Mouse (Mus musculus): ENCODE measurements around the gene Ipo11.
A peak's percentile ranks its signal among the peaks of the same experiment; 100 is the strongest.
"Not testable (repeated sequence)": the region's sequence is repeated elsewhere in the genome, so short reads cannot be mapped to it uniquely, and the experiment has no call there.

Ipo11 gene

GRCm38 (mm10) chr13:106936256-106937137 lies at the start of gene Ipo11:
Gene Ipo11, minus strand, starts transcription at chr13:106936958.
- peak; percentile 93 for DNase-seq (ENCODE audit: low read depth)

GRCm38 (mm10) chr13:106961496-106961895 lies 24.7 kb upstream of the Ipo11 start:
- no peak for DNase-seq (ENCODE audit: low read depth)

- no peak for DNase-seq (ENCODE audit: low read depth)
Measured at GRCm38 (mm10) chr13:106960557-106960956, 23.8 kb upstream of the Ipo11 start.

GRCm38 (mm10) chr13:106958286-106958685 lies 21.5 kb upstream of the Ipo11 start:
- no peak for DNase-seq (ENCODE audit: low read depth)

- DNase-seq (ENCODE audit: low read depth) = no peak
Measured at GRCm38 (mm10) chr13:106957554-106957953, 20.8 kb upstream of the Ipo11 start.

GRCm38 (mm10) chr13:106954880-106955279 lies 18.1 kb upstream of the Ipo11 start:
- DNase-seq (ENCODE audit: low read depth) = no peak

GRCm38 (mm10) chr13:106947583-106947982 lies 10.8 kb upstream of the Ipo11 start:
- no peak for DNase-seq (ENCODE audit: low read depth)

- peak; percentile 85 for DNase-seq (ENCODE audit: low read depth)
Measured at GRCm38 (mm10) chr13:106946594-106947540, 10.1 kb upstream of the Ipo11 start, which contains the start of gene Dimt1. Gene Dimt1, plus strand, starts transcription at chr13:106947127.

GRCm38 (mm10) chr13:106945518-106945917 lies 8.8 kb upstream of the Ipo11 start:
- DNase-seq (ENCODE audit: low read depth) = no peak

- DNase-seq (ENCODE audit: low read depth) = no peak
Measured at GRCm38 (mm10) chr13:106942721-106943120, 6.0 kb upstream of the Ipo11 start.

GRCm38 (mm10) chr13:106941211-106941976 lies 4.6 kb upstream of the Ipo11 start:
- no peak for DNase-seq (ENCODE audit: low read depth)

GRCm38 (mm10) chr13:106937138-106937472 lies 347 bp upstream of the Ipo11 start:
- no peak for DNase-seq (ENCODE audit: low read depth)

GRCm38 (mm10) chr13:106935871-106936255 lies 895 bp downstream of the Ipo11 start:
- no peak for DNase-seq (ENCODE audit: low read depth)

GRCm38 (mm10) chr13:106929201-106929600 lies 7.6 kb downstream of the Ipo11 start:
- no peak for DNase-seq (ENCODE audit: low read depth)

- no peak for DNase-seq (ENCODE audit: low read depth)
Measured at GRCm38 (mm10) chr13:106928296-106928695, 8.5 kb downstream of the Ipo11 start.

- DNase-seq (ENCODE audit: low read depth) = not testable (repeated sequence)
Measured at GRCm38 (mm10) chr13:106925921-106926320, 10.8 kb downstream of the Ipo11 start.

- DNase-seq (ENCODE audit: low read depth) = peak; percentile 56
Measured at GRCm38 (mm10) chr13:106918322-106919050, 18.3 kb downstream of the Ipo11 start.

GRCm38 (mm10) chr13:106913125-106913736 lies 23.5 kb downstream of the Ipo11 start:
- no peak for DNase-seq (ENCODE audit: low read depth)

GRCm38 (mm10) chr13:106910096-106910495 lies 26.7 kb downstream of the Ipo11 start:
- no peak for DNase-seq (ENCODE audit: low read depth)

- DNase-seq (ENCODE audit: low read depth) = no peak
Measured at GRCm38 (mm10) chr13:106907273-106907672, 29.5 kb downstream of the Ipo11 start.

- DNase-seq (ENCODE audit: low read depth) = not testable (repeated sequence)
Measured at GRCm38 (mm10) chr13:106905154-106905553, 31.6 kb downstream of the Ipo11 start.

Measured in c-Kit-positive CD71-positive TER-119-negative erythroid progenitor cells, embryonic 14.5 days (primary cell).